Mouse (Mus musculus): ENCODE data around the gene Gpnmb. TPM values are rescaled to one million over a fixed set of nuclear protein-coding genes. Genes with fewer than 3 reads are reported as not detected.

Gpnmb gene
- polyA plus RNA-seq, 1 experiment from 2014 or later = 0.64 TPM

- no peak overlapping the region for H3K9ac ChIP-seq
- no peak for ATAC-seq (ENCODE audit: insufficient read depth)
- H3K4me1 ChIP-seq (replicated peaks) = no peaks in the 10 kb centered on the region
- 78% methylated on average over 9 of the region's 9 CpGs for WGBS (ENCODE audit: insufficient replicate concordance)
- no peaks in the 10 kb centered on the region for H3K9me3 ChIP-seq (replicated peaks)
- no peaks in the 10 kb centered on the region for H3K36me3 ChIP-seq (replicated peaks)
- no peaks in the 10 kb centered on the region for H3K27me3 ChIP-seq
- H3K4me2 ChIP-seq = no peak overlapping the region
- H3K4me3 ChIP-seq (replicated peaks) = no peak overlapping the region
- no peak overlapping the region for H3K27ac ChIP-seq (replicated peaks)
Observed at GRCm38 (mm10) chr6:49056009-49056408, 19.7 kb downstream of the Gpnmb start.

- 34% methylated on average over 8 of the region's 8 CpGs for WGBS (ENCODE audit: insufficient replicate concordance)
- Histone ChIP-seq H3K4me3 (replicated peaks) (no peak overlapping the region), H3K27ac (replicated peaks) (no peak overlapping the region), H3K27me3 (no peaks in the 10 kb centered on the region), H3K9ac (no peak overlapping the region), H3K4me2 (no peak overlapping the region), H3K4me1 (replicated peaks) (no peaks in the 10 kb centered on the region), H3K36me3 (replicated peaks) (no peaks in the 10 kb centered on the region), H3K9me3 (replicated peaks) (no peaks in the 10 kb centered on the region)
- no peak for ATAC-seq (ENCODE audit: insufficient read depth)
Observed at GRCm38 (mm10) chr6:49057053-49058021, 21.0 kb downstream of the Gpnmb start.

GRCm38 (mm10) chr6:49068361-49068760 is 32.0 kb downstream of the Gpnmb start:
- no peaks in the 10 kb centered on the region for H3K27me3 ChIP-seq
- 28% methylated on average over 3 of the region's 4 CpGs for WGBS (ENCODE audit: insufficient replicate concordance)

GRCm38 (mm10) chr6:49073304-49074116 is 37.2 kb downstream of the Gpnmb start, which contains the start of gene Malsu1:
Gene Malsu1, plus strand, starts transcription at chr6:49073795.
- Histone ChIP-seq H3K4me3 (replicated peaks) (peak within 1 kb of the TSS; percentile 95), H3K9ac (peak within 1 kb of the TSS; percentile 88), H3K9me3 (replicated peaks) (no peaks in the 10 kb centered on the region), H3K36me3 (replicated peaks) (no peaks in the 10 kb centered on the region), H3K27me3 (no peaks in the 10 kb centered on the region), H3K27ac (replicated peaks) (peak within 1 kb of the TSS; percentile 72), H3K4me2 (peak within 1 kb of the TSS; percentile 90), H3K4me1 (replicated peaks) (peaks cover 18% of the 10 kb centered on the region)
- WGBS (ENCODE audit: insufficient replicate concordance) = under 1% methylated on average over 49 of the region's 49 CpGs
- ATAC-seq (ENCODE audit: insufficient read depth) = peak; percentile 91

More at GRCm38 (mm10) chr6:49068361-49068760, 32.0 kb downstream of the Gpnmb start:
- H3K4me2 ChIP-seq = no peak overlapping the region
- no peak for ATAC-seq (ENCODE audit: insufficient read depth)
- no peaks in the 10 kb centered on the region for H3K9me3 ChIP-seq (replicated peaks)
- no peak overlapping the region for H3K27ac ChIP-seq (replicated peaks)
- H3K4me1 ChIP-seq (replicated peaks) = no peaks in the 10 kb centered on the region; the same call in 1 of the 2 replicates
- no peaks in the 10 kb centered on the region for H3K36me3 ChIP-seq (replicated peaks)
- no peak overlapping the region for H3K9ac ChIP-seq
- no peak overlapping the region for H3K4me3 ChIP-seq (replicated peaks)

GRCm38 (mm10) chr6:49074117-49074490 is 37.8 kb downstream of the Gpnmb start:
- peak; percentile 58 for ATAC-seq (ENCODE audit: insufficient read depth)
- under 1% methylated on average over 19 of the region's 19 CpGs for WGBS (ENCODE audit: insufficient replicate concordance)
- Histone ChIP-seq H3K4me3 (replicated peaks) (peak overlapping the region; percentile 95), H3K4me1 (replicated peaks) (peaks cover 21% of the 10 kb centered on the region), H3K4me2 (peak overlapping the region; percentile 90), H3K9me3 (replicated peaks) (no peaks in the 10 kb centered on the region), H3K9ac (peak overlapping the region; percentile 88), H3K27me3 (no peaks in the 10 kb centered on the region), H3K36me3 (replicated peaks) (no peaks in the 10 kb centered on the region), H3K27ac (replicated peaks) (peak overlapping the region; percentile 72)

GRCm38 (mm10) chr6:49077894-49078293 is 41.5 kb downstream of the Gpnmb start:
- H3K4me3 ChIP-seq (replicated peaks) = no peak overlapping the region
- H3K9ac ChIP-seq = no peak overlapping the region
- H3K27ac ChIP-seq (replicated peaks) = no peak overlapping the region
- 59% methylated on average over 2 of the region's 2 CpGs for WGBS (ENCODE audit: insufficient replicate concordance)
- peaks cover 10% of the 10 kb centered on the region for H3K36me3 ChIP-seq (replicated peaks)
- H3K4me2 ChIP-seq = no peak overlapping the region
- H3K9me3 ChIP-seq (replicated peaks) = no peaks in the 10 kb centered on the region
- ATAC-seq (ENCODE audit: insufficient read depth) = no peak
- H3K27me3 ChIP-seq = no peaks in the 10 kb centered on the region
- peaks cover 21% of the 10 kb centered on the region for H3K4me1 ChIP-seq (replicated peaks)

- peaks cover 23% of the 10 kb centered on the region for H3K36me3 ChIP-seq (replicated peaks)
- no peaks in the 10 kb centered on the region for H3K9me3 ChIP-seq (replicated peaks)
- H3K4me2 ChIP-seq = no peak overlapping the region
- ATAC-seq (ENCODE audit: insufficient read depth) = no peak
- no peaks in the 10 kb centered on the region for H3K27me3 ChIP-seq
- no peak overlapping the region for H3K4me3 ChIP-seq (replicated peaks)
- H3K27ac ChIP-seq (replicated peaks) = no peak overlapping the region
- no peak overlapping the region for H3K9ac ChIP-seq
- peaks cover 17% of the 10 kb centered on the region for H3K4me1 ChIP-seq (replicated peaks)
- WGBS (ENCODE audit: insufficient replicate concordance) = 71% methylated on average over 1 of the region's 1 CpGs
Observed at GRCm38 (mm10) chr6:49079313-49079712, 43.0 kb downstream of the Gpnmb start.

GRCm38 (mm10) chr6:49083008-49083407 is 46.7 kb downstream of the Gpnmb start:
- WGBS (ENCODE audit: insufficient replicate concordance) = 81% methylated on average over 4 of the region's 4 CpGs
- peaks cover 55% of the 10 kb centered on the region for H3K36me3 ChIP-seq (replicated peaks)
- ATAC-seq (ENCODE audit: insufficient read depth) = no peak

GRCm38 (mm10) chr6:49094968-49095367 is 58.6 kb downstream of the Gpnmb start:
- Histone ChIP-seq H3K9ac (no peak overlapping the region), H3K4me3 (replicated peaks) (no peak overlapping the region), H3K4me2 (no peak overlapping the region), H3K9me3 (replicated peaks) (no peaks in the 10 kb centered on the region), H3K36me3 (replicated peaks) (peaks cover 77% of the 10 kb centered on the region), H3K27ac (replicated peaks) (no peak overlapping the region), H3K27me3 (no peaks in the 10 kb centered on the region), H3K4me1 (replicated peaks) (0 out of 2 replicates have a peak, but pooled peaks cover 5% of the 10 kb centered on the region)
- no peak for ATAC-seq (ENCODE audit: insufficient read depth)
- WGBS (ENCODE audit: insufficient replicate concordance) = 70% methylated on average over 10 of the region's 10 CpGs

More at GRCm38 (mm10) chr6:49083008-49083407, 46.7 kb downstream of the Gpnmb start:
- Histone ChIP-seq H3K9ac (no peak overlapping the region), H3K27ac (replicated peaks) (no peak overlapping the region), H3K9me3 (replicated peaks) (no peaks in the 10 kb centered on the region), H3K4me1 (replicated peaks) (peaks cover 4% of the 10 kb centered on the region), H3K4me3 (replicated peaks) (no peak overlapping the region), H3K27me3 (no peaks in the 10 kb centered on the region), H3K4me2 (no peak overlapping the region)

GRCm38 (mm10) chr6:49096421-49096820 is 60.1 kb downstream of the Gpnmb start:
- Histone ChIP-seq H3K36me3 (replicated peaks) (peaks cover 62% of the 10 kb centered on the region), H3K4me3 (replicated peaks) (no peak overlapping the region), H3K4me1 (replicated peaks) (0 out of 2 replicates have a peak, but pooled peaks cover 5% of the 10 kb centered on the region), H3K9ac (no peak overlapping the region), H3K27me3 (no peaks in the 10 kb centered on the region), H3K27ac (replicated peaks) (no peak overlapping the region), H3K9me3 (replicated peaks) (no peaks in the 10 kb centered on the region), H3K4me2 (no peak overlapping the region)
- no peak for ATAC-seq (ENCODE audit: insufficient read depth)
- 73% methylated on average over 7 of the region's 7 CpGs for WGBS (ENCODE audit: insufficient replicate concordance)
